ENCODE assay signal across 7 mouse cellular contexts in genomic region chr7:145300321-145301007, GRCm38 (mm10). TPM values are rescaled to one million over a fixed set of nuclear protein-coding genes. Genes with fewer than 3 reads are reported as not detected.
A peak's percentile ranks its signal among the peaks of the same experiment; 100 is the strongest.
DNase-seq lines count a peak whose midpoint lies in the region; ATAC-seq and TF ChIP-seq lines count a peak whose summit lies in the region.

Mrgprf (plus strand) TSS chr7:145300828.

- H3K4me3 ChIP-seq in midbrain, embryonic 10.5 days: no peak within 1 kb of the TSS
- H3K4me3 ChIP-seq in midbrain, embryonic 13.5 days (replicated peaks): no peak within 1 kb of the TSS
- 0 out of 2 replicates have a peak within 1 kb of the TSS, but pooled peaks have one; percentile 10 for H3K4me3 ChIP-seq in embryonic facial prominence, embryonic 14.5 days (ENCODE audit: low read depth, low read length)
- H3K4me3 ChIP-seq in intestine, postnatal 0 days (ENCODE audit: low read depth, low read length): no peak within 1 kb of the TSS
- peak within 1 kb of the TSS; percentile 25 for H3K4me3 ChIP-seq in stomach, embryonic 16.5 days (replicated peaks; ENCODE audit: low read length)

- no peak within 1 kb of the TSS for H3K9ac ChIP-seq in midbrain, embryonic 13.5 days (replicated peaks)
- H3K9ac ChIP-seq in embryonic facial prominence, embryonic 14.5 days (ENCODE audit: low read depth, low read length): no peak within 1 kb of the TSS; the same call in 1 of the 2 replicates
- H3K9ac ChIP-seq in intestine, postnatal 0 days (ENCODE audit: low read depth, low read length): 0 out of 2 replicates have a peak within 1 kb of the TSS, but pooled peaks have one; percentile 11
- H3K9ac ChIP-seq in stomach, embryonic 16.5 days (ENCODE audit: low read length): peak within 1 kb of the TSS; percentile 43

- TF ChIP-seq CTCF in intestine, postnatal 0 days (IDR thresholded peaks at IDR 0.05; ENCODE audit: low read depth): peak; percentile 43

- H3K36me3 ChIP-seq in midbrain, embryonic 10.5 days: no peaks in the 10 kb centered on the region
- H3K36me3 ChIP-seq in midbrain, embryonic 13.5 days: no peaks in the 10 kb centered on the region
- H3K36me3 ChIP-seq in embryonic facial prominence, embryonic 14.5 days (ENCODE audit: control insufficient read depth, insufficient read depth, low read length): no peaks in the 10 kb centered on the region
- no peaks in the 10 kb centered on the region for H3K36me3 ChIP-seq in intestine, postnatal 0 days (ENCODE audit: control insufficient read depth, insufficient read depth)
- no peaks in the 10 kb centered on the region for H3K36me3 ChIP-seq in stomach, embryonic 16.5 days (ENCODE audit: control insufficient read depth, insufficient read depth, low read length)

- peak within 1 kb of the TSS; percentile 61 for H3K27ac ChIP-seq in midbrain, embryonic 10.5 days (replicated peaks)
- no peak within 1 kb of the TSS for H3K27ac ChIP-seq in midbrain, embryonic 13.5 days
- peak within 1 kb of the TSS; percentile 56 for H3K27ac ChIP-seq in embryonic facial prominence, embryonic 14.5 days (replicated peaks; ENCODE audit: low read depth, low read length)
- no peak within 1 kb of the TSS for H3K27ac ChIP-seq in intestine, postnatal 0 days (ENCODE audit: low read depth, low read length)
- H3K27ac ChIP-seq in stomach, embryonic 16.5 days (ENCODE audit: low read length): peak within 1 kb of the TSS; percentile 80

- DNase-seq in midbrain, embryonic 10.5 days (ENCODE audit: low spot score): no peak
- DNase-seq in embryonic facial prominence, embryonic 14.5 days (ENCODE audit: low spot score): peak; percentile 70
- DNase-seq in thymus, postnatal 14 days: no peak

- no peak for ATAC-seq in midbrain, embryonic 13.5 days
- no peak for ATAC-seq in embryonic facial prominence, embryonic 14.5 days (ENCODE audit: low read depth)
- ATAC-seq in intestine, postnatal 0 days: no peak
- peak; percentile 42; the same call in 1 of the 2 replicates for ATAC-seq in stomach, embryonic 16.5 days (ENCODE audit: insufficient read depth, low FRiP score)
- ATAC-seq in activated CD4-positive, CD25-positive, alpha-beta regulatory T cell, adult 4 months: no peak

- no peaks in the 10 kb centered on the region for H3K9me3 ChIP-seq in midbrain, embryonic 10.5 days (replicated peaks)
- no peaks in the 10 kb centered on the region for H3K9me3 ChIP-seq in midbrain, embryonic 13.5 days
- no peaks in the 10 kb centered on the region for H3K9me3 ChIP-seq in embryonic facial prominence, embryonic 14.5 days (ENCODE audit: control insufficient read depth, low read length)
- H3K9me3 ChIP-seq in intestine, postnatal 0 days (ENCODE audit: control insufficient read depth): no peaks in the 10 kb centered on the region
- H3K9me3 ChIP-seq in stomach, embryonic 16.5 days (replicated peaks; ENCODE audit: control insufficient read depth, low read length): no peaks in the 10 kb centered on the region

- peaks cover 15% of the 10 kb centered on the region for H3K27me3 ChIP-seq in midbrain, embryonic 10.5 days (ENCODE audit: low read depth, poor library complexity, severe bottlenecking)
- H3K27me3 ChIP-seq in midbrain, embryonic 13.5 days: 0 out of 2 replicates have a peak, but pooled peaks cover 5% of the 10 kb centered on the region
- H3K27me3 ChIP-seq in embryonic facial prominence, embryonic 14.5 days (replicated peaks; ENCODE audit: control insufficient read depth, insufficient read depth, low read length): no peaks in the 10 kb centered on the region
- no peaks in the 10 kb centered on the region for H3K27me3 ChIP-seq in intestine, postnatal 0 days (replicated peaks; ENCODE audit: control insufficient read depth, insufficient read depth, low read length)
- H3K27me3 ChIP-seq in stomach, embryonic 16.5 days (ENCODE audit: control insufficient read depth, insufficient read depth, low read length): no peaks in the 10 kb centered on the region

- H3K4me2 ChIP-seq in midbrain, embryonic 13.5 days (replicated peaks): no peak within 1 kb of the TSS
- peak within 1 kb of the TSS; percentile 3; the same call in 1 of the 2 replicates for H3K4me2 ChIP-seq in embryonic facial prominence, embryonic 14.5 days (ENCODE audit: low read depth, low read length)
- no peak within 1 kb of the TSS; the same call in 1 of the 2 replicates for H3K4me2 ChIP-seq in intestine, postnatal 0 days (replicated peaks; ENCODE audit: low read depth)
- peak within 1 kb of the TSS; percentile 40 for H3K4me2 ChIP-seq in stomach, embryonic 16.5 days (ENCODE audit: low read depth, low read length)

- WGBS in midbrain, embryonic 10.5 days: 36% methylated on average over 13 of the region's 13 CpGs
- WGBS in midbrain, embryonic 13.5 days: 39% methylated on average over 12 of the region's 13 CpGs
- WGBS in embryonic facial prominence, embryonic 14.5 days: 23% methylated on average over 10 of the region's 13 CpGs
- 47% methylated on average over 13 of the region's 13 CpGs for WGBS in intestine, postnatal 0 days
- WGBS in stomach, embryonic 16.5 days: 32% methylated on average over 13 of the region's 13 CpGs

- H3K4me1 ChIP-seq in midbrain, embryonic 10.5 days: peaks cover 36% of the 10 kb centered on the region
- peaks cover 16% of the 10 kb centered on the region for H3K4me1 ChIP-seq in midbrain, embryonic 13.5 days (replicated peaks)
- H3K4me1 ChIP-seq in embryonic facial prominence, embryonic 14.5 days (ENCODE audit: control insufficient read depth, insufficient read depth, low read length): peaks cover 28% of the 10 kb centered on the region
- H3K4me1 ChIP-seq in intestine, postnatal 0 days (replicated peaks; ENCODE audit: control insufficient read depth, insufficient read depth, low read length): 0 out of 2 replicates have a peak, but pooled peaks cover 5% of the 10 kb centered on the region
- peaks cover 23% of the 10 kb centered on the region for H3K4me1 ChIP-seq in stomach, embryonic 16.5 days (ENCODE audit: control insufficient read depth, insufficient read depth, low read length)

RNA-seq across cellular contexts. Expression of gene Mrgprf, which starts in this region (rescaled TPM):
- polyA plus RNA-seq in midbrain, embryonic 10.5 days (2016; fragmentation: Nextera tagmentation; extraction: Ambion mirVana): 0.37 and 0.63 TPM in 2 replicates
- polyA plus RNA-seq in midbrain, embryonic 13.5 days (2015; fragmentation: Nextera tagmentation; extraction: Ambion mirVana): 2.4 and 2.8 TPM in 2 replicates
- 7.5 and 10.0 TPM in 2 replicates for polyA plus RNA-seq in embryonic facial prominence, embryonic 14.5 days (2014; fragmentation: Nextera tagmentation; extraction: Ambion mirVana)
- polyA plus RNA-seq in intestine, postnatal 0 days (2015; fragmentation: Nextera tagmentation; extraction: Ambion mirVana): 3.5 and 4.3 TPM in 2 replicates
- polyA plus RNA-seq in stomach, embryonic 16.5 days (2015; fragmentation: Nextera tagmentation; extraction: Ambion mirVana): 5.5 and 7.4 TPM in 2 replicates
- not detected for polyA plus RNA-seq in activated CD4-positive, CD25-positive, alpha-beta regulatory T cell, adult 4 months (2017; shearing (Covaris generic))

Comparison
In these comparisons a context has a peak if more than half of its experiments do, and no peak if none do; other contexts are left out.
1. H3K27ac ChIP-seq: peak in midbrain, embryonic 10.5 days (single experiment), embryonic facial prominence, embryonic 14.5 days (single experiment) and stomach, embryonic 16.5 days (single experiment); none in midbrain, embryonic 13.5 days (single experiment) and intestine, postnatal 0 days (single experiment).
2. H3K4me3 ChIP-seq: peak in embryonic facial prominence, embryonic 14.5 days (single experiment) and stomach, embryonic 16.5 days (single experiment); none in midbrain, embryonic 10.5 days (single experiment), midbrain, embryonic 13.5 days (single experiment) and intestine, postnatal 0 days (single experiment).
3. H3K4me2 ChIP-seq: peak in embryonic facial prominence, embryonic 14.5 days (single experiment) and stomach, embryonic 16.5 days (single experiment); none in midbrain, embryonic 13.5 days (single experiment) and intestine, postnatal 0 days (single experiment).
4. H3K9ac ChIP-seq: peak in intestine, postnatal 0 days (single experiment) and stomach, embryonic 16.5 days (single experiment); none in midbrain, embryonic 13.5 days (single experiment) and embryonic facial prominence, embryonic 14.5 days (single experiment).